Mouse (Mus musculus) neural tube, embryonic 15.5 days (tissue): ENCODE measurements around the gene Galnt9. TPM values are rescaled to one million over a fixed set of nuclear protein-coding genes. Genes with fewer than 3 reads are reported as not detected.
A peak's percentile ranks its signal among the peaks of the same experiment; 100 is the strongest.

Experiments used
- ATAC-seq: fragments of 200-750 bp; cut with Nextera tagmentation; 2 replicates; pipeline ENCODE4 v1.8.0; 2017; ENCODE audit warnings: mild to moderate bottlenecking, moderate TSS enrichment, moderate library complexity; ENCODE audit not compliant: low FRiP score
- H3K27ac ChIP-seq: fragments of 300-500 bp; sonication (generic); replicated peaks from 2 replicates; pipeline ENCODE4 v1.5.1; 2015; ENCODE audit warnings: mild to moderate bottlenecking, inconsistent platforms
- H3K27me3 ChIP-seq: fragments of 300-500 bp; sonication (generic); replicated peaks from 2 replicates; pipeline ENCODE4 v1.6.1; 2015; ENCODE audit warnings: inconsistent platforms
- H3K36me3 ChIP-seq: fragments of 300-500 bp; sonication (generic); 2 replicates; pipeline ENCODE4 v1.6.1; 2015; ENCODE audit warnings: inconsistent platforms
- H3K4me1 ChIP-seq: fragments of 300-500 bp; sonication (generic); 2 replicates; pipeline ENCODE4 v1.6.1; 2015; ENCODE audit warnings: inconsistent platforms
- H3K4me2 ChIP-seq: fragments of 300-500 bp; sonication (generic); 2 replicates; pipeline ENCODE4 v1.6.1; 2015; ENCODE audit warnings: inconsistent platforms, mild to moderate bottlenecking, moderate library complexity
- H3K4me3 ChIP-seq: fragments of 300-500 bp; sonication (generic); replicated peaks from 2 replicates; pipeline ENCODE4 v1.5.1; 2015; ENCODE audit warnings: mild to moderate bottlenecking, inconsistent platforms
- H3K9ac ChIP-seq: fragments of 300-500 bp; sonication (generic); replicated peaks from 2 replicates; pipeline ENCODE4 v1.6.1; 2015; ENCODE audit warnings: mild to moderate bottlenecking, inconsistent platforms
- H3K9me3 ChIP-seq: fragments of 300-500 bp; sonication (generic); replicated peaks from 2 replicates; pipeline ENCODE4 v1.6.1; 2016; ENCODE audit warnings: inconsistent platforms
- WGBS: fragments of 180-500 bp; shearing (Covaris S2); methylation state at CpG from one replicate; pipeline ENCODE4 v1.1.7; 2015; ENCODE audit warnings: mixed read lengths; 5-methylcytosine and 5-hydroxymethylcytosine counted together
- polyA plus RNA-seq: library from polyadenylated mRNA; unstranded; fragments of >200 nt; fragmentation: Nextera tagmentation; extraction: Ambion mirVana; gene quantifications from 2 replicates; pipeline ENCODE4 v1.2.1, GENCODE M21; 2015

The Galnt9 gene
- polyA plus RNA-seq, 1 experiment from 2014 or later: 23.3 TPM

DNA sequence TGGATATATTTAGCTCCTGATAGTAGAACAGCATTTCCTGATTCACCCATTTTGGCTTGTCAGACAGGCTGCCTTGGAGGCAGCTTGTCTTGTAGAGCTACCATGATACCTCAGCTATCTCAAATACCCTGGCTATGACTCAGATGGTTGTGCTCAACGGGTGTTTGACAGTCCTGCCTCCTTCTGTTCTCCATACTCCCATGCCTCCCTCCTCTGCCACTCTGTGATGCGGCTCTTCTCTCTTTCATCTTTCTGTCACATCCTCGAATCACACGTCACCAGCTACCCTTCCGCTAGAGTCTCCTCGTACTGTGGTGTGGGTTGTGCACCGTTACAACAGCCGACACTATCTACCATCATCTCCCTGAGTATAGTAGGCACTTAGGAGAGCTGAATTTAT lies 50.3 kb downstream of the Galnt9 start:
- Histone ChIP-seq H3K9me3 (no peaks in the 10 kb centered on the region), H3K27ac (no peak overlapping the region), H3K4me2 (no peak overlapping the region), H3K4me1 (peaks cover 18% of the 10 kb centered on the region), H3K4me3 (no peak overlapping the region), H3K36me3 (0 out of 2 replicates have a peak, but pooled peaks cover 3% of the 10 kb centered on the region), H3K9ac (no peak overlapping the region), H3K27me3 (no peaks in the 10 kb centered on the region)
- WGBS: 95% methylated on average over 8 of the region's 8 CpGs
- ATAC-seq: no peak

DNA sequence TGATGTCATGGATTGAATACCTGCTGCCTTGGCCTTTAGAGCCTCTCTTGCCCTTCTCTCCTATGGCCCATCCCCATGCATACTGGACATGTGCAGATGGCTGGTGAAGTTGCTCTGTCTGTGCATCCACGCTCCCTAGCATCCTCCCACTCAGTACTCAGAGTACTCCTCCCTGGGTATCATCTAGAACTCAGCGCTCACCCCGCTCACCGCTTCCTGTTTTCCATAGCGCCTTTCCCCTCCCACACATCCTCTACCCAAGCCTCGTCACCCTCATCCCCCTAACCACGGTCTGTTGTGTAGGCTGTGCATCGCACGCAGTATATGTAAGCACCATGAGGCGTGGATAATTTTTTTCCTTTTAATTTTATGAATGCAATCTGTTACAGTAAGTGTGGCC lies 51.2 kb downstream of the Galnt9 start:
- H3K36me3 ChIP-seq: 0 out of 2 replicates have a peak, but pooled peaks cover 2% of the 10 kb centered on the region
- no peaks in the 10 kb centered on the region for H3K9me3 ChIP-seq
- ATAC-seq: no peak
- no peak overlapping the region for H3K27ac ChIP-seq
- no peak overlapping the region for H3K4me3 ChIP-seq
- no peaks in the 10 kb centered on the region for H3K27me3 ChIP-seq
- WGBS: 93% methylated on average over 10 of the region's 10 CpGs
- peaks cover 18% of the 10 kb centered on the region for H3K4me1 ChIP-seq
- H3K9ac ChIP-seq: no peak overlapping the region
- no peak overlapping the region for H3K4me2 ChIP-seq

DNA sequence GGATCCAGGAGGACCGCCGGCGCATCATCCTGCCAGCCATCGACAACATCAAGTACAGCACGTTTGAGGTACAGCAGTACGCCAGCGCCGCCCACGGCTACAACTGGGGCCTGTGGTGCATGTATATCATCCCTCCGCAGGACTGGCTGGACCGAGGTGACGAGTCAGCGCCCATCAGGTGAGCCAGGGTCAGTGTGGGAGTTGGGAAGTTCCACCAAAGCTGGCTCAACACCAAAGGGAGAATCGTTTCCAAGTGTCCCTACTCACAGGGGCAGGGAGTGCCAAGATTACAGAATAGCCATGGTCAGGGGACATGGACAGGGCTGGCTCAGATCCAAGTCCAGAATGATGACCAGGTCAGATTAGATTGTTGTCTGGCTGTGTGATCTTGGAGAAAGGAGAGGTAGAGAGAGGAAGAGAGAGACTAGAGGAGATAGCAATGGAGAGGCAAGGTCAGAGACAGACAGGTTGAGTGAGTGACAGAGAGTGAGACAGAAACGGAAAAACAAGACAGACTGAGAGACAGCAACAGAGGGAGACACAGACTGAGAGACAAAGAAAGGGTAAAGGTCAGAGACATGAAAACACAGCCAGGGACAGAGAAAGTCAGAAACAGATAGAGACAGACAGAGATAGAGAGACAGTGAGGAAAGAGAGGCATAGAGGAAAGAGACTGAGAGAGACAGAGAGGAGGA lies 52.1 kb downstream of the Galnt9 start:
- Histone ChIP-seq H3K9ac (no peak overlapping the region), H3K9me3 (no peaks in the 10 kb centered on the region), H3K4me1 (peaks cover 18% of the 10 kb centered on the region), H3K27ac (no peak overlapping the region), H3K36me3 (peaks cover 4% of the 10 kb centered on the region; the same call in 1 of the 2 replicates), H3K4me3 (no peak overlapping the region), H3K27me3 (no peaks in the 10 kb centered on the region), H3K4me2 (no peak overlapping the region)
- WGBS: 89% methylated on average over 15 of the region's 15 CpGs
- no peak for ATAC-seq

DNA sequence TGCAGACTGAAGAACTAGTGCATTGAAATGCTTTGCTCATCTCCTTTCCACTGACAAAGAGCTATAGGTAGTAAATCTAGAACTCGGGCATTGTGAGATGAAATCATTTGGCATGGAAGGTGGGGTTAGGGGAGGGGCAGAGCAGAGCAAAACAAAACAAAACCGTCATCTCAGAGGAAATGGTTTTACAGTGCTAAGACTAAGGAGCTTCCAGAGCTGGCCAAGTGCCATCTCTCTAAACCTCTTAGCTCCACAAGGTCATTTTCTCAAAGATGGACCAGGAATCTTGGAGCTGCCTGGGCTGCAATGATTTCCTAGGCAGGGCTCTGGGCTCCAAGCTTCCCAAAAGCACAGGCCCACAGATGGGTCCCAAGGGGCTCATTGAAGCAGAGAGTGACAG lies 53.3 kb downstream of the Galnt9 start:
- no peaks in the 10 kb centered on the region for H3K9me3 ChIP-seq
- H3K36me3 ChIP-seq: peaks cover 4% of the 10 kb centered on the region; the same call in 1 of the 2 replicates
- 0 out of 2 replicates have a peak overlapping the region, but pooled peaks have one; percentile 13 for H3K27ac ChIP-seq
- H3K27me3 ChIP-seq: no peaks in the 10 kb centered on the region
- H3K4me2 ChIP-seq: no peak overlapping the region
- H3K4me3 ChIP-seq: no peak overlapping the region
- 9% methylated on average over 2 of the region's 2 CpGs for WGBS
- H3K4me1 ChIP-seq: peaks cover 18% of the 10 kb centered on the region
- H3K9ac ChIP-seq: no peak overlapping the region
- ATAC-seq: no peak

DNA sequence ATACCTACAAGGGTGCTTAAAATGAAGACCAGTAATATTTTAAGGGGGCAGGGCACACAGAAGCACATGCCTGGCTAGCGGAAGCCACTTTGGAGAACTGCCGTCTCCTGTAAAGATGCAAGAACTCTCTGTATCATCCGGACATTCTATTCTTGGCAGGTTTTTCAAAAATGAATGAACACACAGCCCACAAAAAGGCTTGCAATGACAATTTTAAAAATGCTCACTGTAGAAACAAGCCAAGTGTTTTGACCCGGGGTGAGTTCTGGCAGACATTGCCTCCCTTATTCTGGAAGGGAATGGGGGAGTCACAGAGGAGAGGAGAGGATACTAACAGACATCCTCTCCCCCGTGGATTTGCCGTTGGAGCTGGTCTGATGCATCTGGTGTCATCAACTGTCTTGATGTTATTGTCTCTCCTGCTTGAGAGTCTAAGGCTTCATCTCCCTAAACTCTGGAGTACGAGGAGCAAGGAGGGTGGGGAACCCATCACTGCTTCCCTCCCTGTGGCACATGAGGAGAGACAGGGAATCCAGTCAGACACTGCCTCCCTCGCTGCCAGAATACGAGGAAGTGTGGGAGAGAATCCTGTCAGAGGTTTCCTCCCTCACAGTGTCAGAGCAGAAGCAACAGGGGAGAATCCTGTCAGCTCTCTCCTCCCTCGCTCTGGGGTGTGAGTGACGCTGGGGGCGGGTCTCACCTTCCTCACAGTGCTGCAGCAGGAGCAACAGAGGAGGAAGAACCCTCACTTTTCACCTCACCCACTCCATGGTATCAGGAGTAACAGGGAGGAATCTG lies 54.3 kb downstream of the Galnt9 start:
- Histone ChIP-seq H3K9me3 (no peaks in the 10 kb centered on the region), H3K4me1 (peaks cover 18% of the 10 kb centered on the region), H3K27ac (no peak overlapping the region), H3K4me2 (no peak overlapping the region), H3K36me3 (peaks cover 4% of the 10 kb centered on the region; the same call in 1 of the 2 replicates), H3K4me3 (no peak overlapping the region), H3K27me3 (no peaks in the 10 kb centered on the region), H3K9ac (no peak overlapping the region)
- WGBS: 32% methylated on average over 12 of the region's 12 CpGs
- ATAC-seq: no peak

DNA sequence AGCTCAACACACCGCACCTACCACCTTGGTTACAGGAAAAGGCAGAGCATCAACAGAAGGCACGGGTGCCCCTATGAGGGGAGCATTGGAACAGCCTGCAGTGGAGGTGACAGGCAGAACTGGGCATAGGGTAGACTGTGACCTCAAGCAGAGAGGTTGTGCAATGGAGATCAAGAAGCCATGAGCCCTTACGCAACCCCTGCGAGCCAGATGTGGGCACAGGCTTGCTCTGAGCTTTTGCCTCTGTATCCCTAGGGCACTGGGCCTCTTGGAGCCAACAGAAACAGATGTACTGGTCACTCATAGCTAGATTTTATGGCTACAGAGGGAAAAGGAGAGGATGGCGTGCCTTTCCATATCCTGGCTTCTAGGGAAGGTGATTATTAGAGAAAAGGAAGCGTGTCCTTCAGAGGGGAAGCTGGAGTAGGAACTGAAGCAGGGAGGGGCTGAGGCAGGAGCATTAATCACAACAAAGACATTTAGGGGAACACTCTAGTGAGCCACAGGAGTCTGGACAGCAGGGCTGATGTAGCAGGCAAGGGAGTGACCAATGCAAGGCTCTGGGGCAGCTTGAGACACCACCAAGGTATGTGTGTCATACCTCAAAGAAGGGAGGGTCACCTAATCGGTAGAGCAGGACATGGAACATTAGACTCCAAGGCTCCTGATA lies 59.0 kb downstream of the Galnt9 start:
- Histone ChIP-seq H3K36me3 (peaks cover 4% of the 10 kb centered on the region; the same call in 1 of the 2 replicates), H3K4me1 (peaks cover 5% of the 10 kb centered on the region), H3K9me3 (no peaks in the 10 kb centered on the region), H3K27ac (no peak overlapping the region), H3K4me2 (no peak overlapping the region), H3K9ac (no peak overlapping the region), H3K4me3 (no peak overlapping the region), H3K27me3 (no peaks in the 10 kb centered on the region)
- WGBS: 83% methylated on average over 7 of the region's 7 CpGs
- ATAC-seq: no peak

DNA sequence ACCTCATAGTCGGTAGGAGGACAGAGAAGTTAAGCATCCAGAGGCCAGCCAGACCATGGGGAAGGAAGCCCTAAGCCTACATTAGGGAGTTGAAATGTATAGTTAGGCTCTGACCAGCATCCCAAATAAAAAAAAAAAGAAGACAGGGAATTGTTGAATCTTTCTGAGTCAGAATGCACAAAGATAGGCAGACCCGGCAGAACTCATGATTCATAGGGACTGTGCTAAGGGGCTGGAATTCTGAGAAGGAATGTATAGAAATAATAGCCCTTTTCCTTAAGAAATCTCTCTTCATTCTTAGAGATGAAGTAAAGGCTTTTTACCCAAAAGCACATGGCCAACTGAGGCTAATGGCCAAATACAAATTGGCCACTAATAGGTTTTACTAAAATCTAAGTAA lies 60.2 kb downstream of the Galnt9 start:
- WGBS: 91% methylated on average over 2 of the region's 2 CpGs
- H3K4me2 ChIP-seq: no peak overlapping the region
- no peak for ATAC-seq
- H3K4me3 ChIP-seq: no peak overlapping the region
- no peaks in the 10 kb centered on the region for H3K4me1 ChIP-seq
- peaks cover 4% of the 10 kb centered on the region; the same call in 1 of the 2 replicates for H3K36me3 ChIP-seq
- H3K9me3 ChIP-seq: no peaks in the 10 kb centered on the region
- H3K27ac ChIP-seq: no peak overlapping the region
- no peaks in the 10 kb centered on the region for H3K27me3 ChIP-seq
- no peak overlapping the region for H3K9ac ChIP-seq

DNA sequence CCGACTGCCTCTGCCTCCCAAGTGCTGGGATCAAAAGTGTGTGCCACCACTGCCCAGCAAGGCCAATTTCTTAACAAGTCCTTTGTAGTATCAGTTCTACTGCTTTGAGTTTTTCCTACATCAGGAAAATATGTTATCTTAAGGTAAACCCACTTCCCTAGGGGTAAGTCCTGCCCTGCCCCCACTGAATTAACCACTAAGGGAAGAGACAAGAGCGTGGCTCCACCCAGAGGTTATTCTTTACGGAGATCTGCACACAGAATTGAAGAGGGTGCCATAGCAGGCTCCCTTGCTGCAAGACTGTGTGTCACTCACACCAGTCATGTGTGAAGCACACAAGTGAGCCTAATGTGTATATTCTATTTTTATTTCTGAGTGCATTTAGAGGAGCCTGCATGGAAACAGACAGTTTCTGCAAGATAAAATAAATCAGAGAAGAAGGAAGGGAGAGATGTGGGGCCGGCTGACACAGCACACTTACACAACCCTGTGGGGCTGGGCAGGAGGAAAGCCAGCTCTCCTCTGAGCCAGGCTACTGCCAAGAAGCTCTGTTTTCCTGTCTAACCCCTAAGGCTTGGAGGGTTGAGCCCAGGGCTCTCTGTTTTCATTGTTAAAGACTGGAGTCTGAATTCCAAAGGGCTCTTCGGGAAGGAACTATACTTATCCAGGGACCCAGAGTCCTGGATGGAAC lies 61.5 kb downstream of the Galnt9 start:
- H3K4me3 ChIP-seq: no peak overlapping the region
- no peaks in the 10 kb centered on the region for H3K9me3 ChIP-seq
- WGBS: 67% methylated on average over 5 of the region's 5 CpGs
- H3K9ac ChIP-seq: no peak overlapping the region
- ATAC-seq: no peak
- no peak overlapping the region for H3K4me2 ChIP-seq
- H3K27ac ChIP-seq: no peak overlapping the region
- H3K36me3 ChIP-seq: peaks cover under 1% of the 10 kb centered on the region; the same call in 1 of the 2 replicates
- no peaks in the 10 kb centered on the region for H3K27me3 ChIP-seq
- H3K4me1 ChIP-seq: peaks cover 5% of the 10 kb centered on the region; the same call in 1 of the 2 replicates

DNA sequence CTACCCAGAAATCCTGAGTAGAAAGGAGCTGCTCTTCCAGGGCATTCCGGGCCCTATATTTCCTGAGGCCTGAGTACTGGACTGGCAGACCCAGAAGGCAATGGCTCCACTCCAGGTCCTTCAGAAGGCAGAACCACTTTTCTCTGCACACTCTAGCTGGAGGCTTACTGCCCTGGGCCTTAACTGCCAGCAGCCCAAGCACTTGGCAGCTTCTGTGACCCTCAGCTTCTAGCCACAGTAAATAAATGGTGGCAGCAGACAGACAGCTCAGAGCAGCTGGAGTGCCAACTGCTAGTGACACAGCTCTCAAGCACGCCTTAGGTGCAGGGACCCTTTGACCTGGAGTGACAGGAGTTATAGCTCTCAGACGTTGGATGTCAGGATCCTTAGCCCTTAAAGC lies 63.6 kb downstream of the Galnt9 start:
- no peak for ATAC-seq
- H3K27me3 ChIP-seq: no peaks in the 10 kb centered on the region
- WGBS: 67% methylated on average over 3 of the region's 3 CpGs

DNA sequence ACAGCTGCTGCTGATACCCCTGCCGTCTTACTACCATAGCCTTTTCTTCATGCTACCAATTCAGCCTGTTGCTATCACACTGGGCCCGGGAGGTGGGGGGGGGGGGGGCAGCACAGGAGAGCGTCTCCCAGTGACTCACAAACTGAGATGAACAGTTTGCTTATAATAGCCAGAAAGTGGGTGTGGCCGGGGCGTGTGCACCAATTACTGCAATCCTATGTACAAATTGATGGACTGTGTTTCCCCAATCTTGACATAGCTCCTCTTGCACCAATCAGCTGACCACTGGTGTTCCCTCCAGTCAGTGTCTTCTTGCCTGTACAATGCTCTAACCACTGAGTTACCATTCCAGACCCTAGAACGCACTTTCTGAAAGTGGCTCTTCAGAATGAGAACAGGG lies 64.2 kb downstream of the Galnt9 start:
- H3K4me3 ChIP-seq: no peak overlapping the region
- ATAC-seq: no peak
- H3K9ac ChIP-seq: no peak overlapping the region
- 82% methylated on average over 6 of the region's 6 CpGs for WGBS
- no peaks in the 10 kb centered on the region for H3K36me3 ChIP-seq
- H3K27me3 ChIP-seq: no peaks in the 10 kb centered on the region
- H3K4me1 ChIP-seq: peaks cover 5% of the 10 kb centered on the region; the same call in 1 of the 2 replicates
- no peak overlapping the region for H3K27ac ChIP-seq
- no peak overlapping the region for H3K4me2 ChIP-seq
- no peaks in the 10 kb centered on the region for H3K9me3 ChIP-seq

More for the DNA sequence above, 63.6 kb downstream of the Galnt9 start:
- Histone ChIP-seq H3K9me3 (no peaks in the 10 kb centered on the region), H3K4me2 (no peak overlapping the region), H3K4me1 (peaks cover 5% of the 10 kb centered on the region; the same call in 1 of the 2 replicates), H3K27ac (no peak overlapping the region), H3K36me3 (no peaks in the 10 kb centered on the region), H3K9ac (no peak overlapping the region), H3K4me3 (no peak overlapping the region)

DNA sequence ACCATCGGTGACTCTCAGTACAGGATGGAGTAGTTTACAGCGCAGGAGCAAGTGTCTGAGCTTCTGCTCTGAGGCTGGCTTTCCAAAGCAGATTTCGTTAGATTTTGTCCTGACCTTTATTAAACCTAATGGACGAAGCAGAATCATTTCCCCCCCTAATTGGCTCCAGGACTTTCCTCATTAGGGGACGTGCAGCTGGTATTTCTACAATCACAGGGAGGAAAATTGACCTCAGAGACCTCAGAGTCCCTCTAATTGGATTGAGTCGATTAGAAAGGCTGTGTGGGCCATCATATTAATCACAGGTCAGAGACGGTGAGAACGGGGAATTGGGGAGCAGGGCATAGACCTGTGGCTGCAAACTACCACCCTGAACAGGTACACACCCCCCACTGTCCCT lies 64.8 kb downstream of the Galnt9 start:
- H3K4me1 ChIP-seq: peaks cover 5% of the 10 kb centered on the region; the same call in 1 of the 2 replicates
- H3K9me3 ChIP-seq: no peaks in the 10 kb centered on the region
- no peak for ATAC-seq
- H3K9ac ChIP-seq: no peak overlapping the region
- no peak overlapping the region for H3K4me2 ChIP-seq
- H3K4me3 ChIP-seq: no peak overlapping the region
- whole genome bisulfite sequencing: 64% methylated on average over 8 of the region's 8 CpGs
- H3K36me3 ChIP-seq: 0 out of 2 replicates have a peak, but pooled peaks cover 2% of the 10 kb centered on the region
- no peak overlapping the region for H3K27ac ChIP-seq
- H3K27me3 ChIP-seq: no peaks in the 10 kb centered on the region
